Mouse (Mus musculus) CD8-positive naive resting alpha-beta T cell, adult 2 months (primary cell): Measurements from ENCODE around the gene Mettl7b.

ENCODE experiments used
- DNase-seq, 2 experiments: peaks; one replicate each; pipeline ENCODE4 v3.0.0; 2022; ENCODE audit warnings: low read depth in 2 of 2, low spot score in 2 of 2

Mettl7b gene

GRCm38 (mm10) chr10:128950208-128950887 lies 10.4 kb downstream of the Mettl7b start:
- DNase-seq, result no peak

- DNase-seq, result no peak
Observed at GRCm38 (mm10) chr10:128947496-128947895, 13.3 kb downstream of the Mettl7b start.

- peak in 1 of 2 experiments; percentile 25 for DNase-seq
Observed at GRCm38 (mm10) chr10:128945675-128946074, 15.1 kb downstream of the Mettl7b start.

GRCm38 (mm10) chr10:128940475-128941061 lies 20.2 kb downstream of the Mettl7b start:
- DNase-seq, result no peak

- DNase-seq, result no peak
Observed at GRCm38 (mm10) chr10:128938974-128939373, 21.8 kb downstream of the Mettl7b start.

GRCm38 (mm10) chr10:128938457-128938856 lies 22.3 kb downstream of the Mettl7b start:
- no peak for DNase-seq

- DNase-seq, result no peak
Observed at GRCm38 (mm10) chr10:128937756-128938390, 22.9 kb downstream of the Mettl7b start.

- no peak for DNase-seq
Observed at GRCm38 (mm10) chr10:128935826-128936440, 24.9 kb downstream of the Mettl7b start.

- no peak for DNase-seq
Observed at GRCm38 (mm10) chr10:128934997-128935787, 25.6 kb downstream of the Mettl7b start.

GRCm38 (mm10) chr10:128933976-128934721 lies 26.6 kb downstream of the Mettl7b start:
- DNase-seq, result no peak

- DNase-seq, result no peak
Observed at GRCm38 (mm10) chr10:128933574-128933973, 27.2 kb downstream of the Mettl7b start, which contains the start of gene Itga7. Gene Itga7 (plus strand): TSS chr10:128933818.

GRCm38 (mm10) chr10:128931441-128931840 lies 29.3 kb downstream of the Mettl7b start:
- DNase-seq, result no peak

- DNase-seq, result no peak
Observed at GRCm38 (mm10) chr10:128929638-128930378, 31.0 kb downstream of the Mettl7b start.

GRCm38 (mm10) chr10:128928356-128928755 lies 32.4 kb downstream of the Mettl7b start:
- DNase-seq, result no peak

GRCm38 (mm10) chr10:128923935-128924334 lies 36.9 kb downstream of the Mettl7b start, which contains the start of gene Bloc1s1:
Gene Bloc1s1 (minus strand): TSS chr10:128924035.
- no peak for DNase-seq

GRCm38 (mm10) chr10:128923013-128923691 lies 37.6 kb downstream of the Mettl7b start:
- DNase-seq, result peak; percentile 76 to 87

- DNase-seq, result no peak
Observed at GRCm38 (mm10) chr10:128922822-128923012, 38.1 kb downstream of the Mettl7b start, which contains the start of gene Rdh5. Gene Rdh5 (minus strand): TSS chr10:128922888.

GRCm38 (mm10) chr10:128921883-128922821 lies 38.6 kb downstream of the Mettl7b start:
- no peak for DNase-seq
